Mouse (Mus musculus): Measurements from ENCODE around the gene Lhx2. TPM values are rescaled to one million over a fixed set of nuclear protein-coding genes. Genes with fewer than 3 reads are reported as not detected.

The Lhx2 gene
- polyA plus RNA-seq, 1 experiment = 2.5 TPM

DNA sequence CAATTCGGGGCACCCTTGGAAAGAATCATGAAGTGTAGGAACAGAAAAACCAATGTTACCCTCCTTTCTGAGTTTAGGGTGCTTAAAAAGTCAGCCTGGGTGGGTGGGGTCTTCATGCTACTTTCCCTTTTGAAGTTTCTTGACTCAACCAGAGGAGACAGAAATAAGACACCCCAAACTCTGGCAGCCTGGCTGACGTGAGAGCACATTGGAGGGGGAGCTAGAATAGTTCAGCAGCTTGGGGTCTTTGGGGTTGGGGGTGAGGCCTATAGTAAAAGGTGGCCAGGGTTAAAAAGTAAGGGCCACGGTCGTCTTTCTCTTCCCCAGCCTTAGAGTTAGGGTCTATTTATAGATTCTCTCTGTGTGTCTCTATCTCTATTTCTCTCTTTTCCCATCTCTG, 14.6 kb downstream of the Lhx2 start:
- no peaks in the 10 kb centered on the region for H3K36me3 ChIP-seq (ENCODE audit: control insufficient read depth, insufficient read depth, low read length)
- TF ChIP-seq CTCF (IDR thresholded peaks at IDR 0.05; ENCODE audit: borderline replicate concordance, control insufficient read depth, extremely low read depth, insufficient read depth, low read length, poor library complexity) (no peak), POLR2A (IDR thresholded peaks at IDR 0.05; ENCODE audit: control insufficient read depth, extremely low read depth, insufficient read depth, low read length, poor library complexity) (no peak)
- no peak for DNase-seq
- peaks cover 19% of the 10 kb centered on the region for H3K4me1 ChIP-seq (replicated peaks; ENCODE audit: control insufficient read depth, insufficient read depth, low read length)
- peaks cover 65% of the 10 kb centered on the region for H3K27me3 ChIP-seq (ENCODE audit: control insufficient read depth, insufficient read depth, low read length)
- WGBS = 39% methylated on average over 4 of the region's 4 CpGs
- H3K27ac ChIP-seq (ENCODE audit: control insufficient read depth, insufficient read depth, low read length) = no peak overlapping the region
- no peak overlapping the region for H3K4me3 ChIP-seq (ENCODE audit: control insufficient read depth, insufficient read depth, low read length)

DNA sequence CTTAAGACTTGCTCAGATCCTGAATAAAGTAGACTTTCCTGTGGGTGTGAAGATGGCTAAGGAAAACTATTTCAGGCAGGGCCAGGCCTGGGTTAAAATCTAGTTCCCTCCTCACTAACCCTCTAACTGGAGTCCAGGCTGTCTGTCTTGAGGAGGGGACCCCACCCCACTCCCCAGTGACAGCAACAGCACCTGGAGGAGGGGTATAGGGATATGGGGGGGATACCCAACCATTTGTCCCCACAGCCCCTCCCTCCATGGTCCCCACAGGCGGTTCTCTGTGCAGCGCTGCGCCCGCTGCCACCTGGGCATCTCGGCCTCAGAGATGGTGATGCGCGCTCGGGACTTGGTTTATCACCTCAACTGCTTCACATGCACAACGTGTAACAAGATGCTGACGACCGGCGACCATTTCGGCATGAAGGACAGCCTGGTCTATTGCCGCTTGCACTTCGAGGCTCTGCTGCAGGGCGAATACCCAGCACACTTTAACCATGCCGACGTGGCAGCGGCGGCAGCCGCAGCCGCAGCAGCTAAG, 15.2 kb downstream of the Lhx2 start:
- no peak for DNase-seq
- Histone ChIP-seq H3K36me3 (ENCODE audit: control insufficient read depth, insufficient read depth, low read length) (no peaks in the 10 kb centered on the region), H3K4me3 (ENCODE audit: control insufficient read depth, insufficient read depth, low read length) (no peak overlapping the region), H3K4me1 (replicated peaks; ENCODE audit: control insufficient read depth, insufficient read depth, low read length) (peaks cover 19% of the 10 kb centered on the region), H3K27me3 (ENCODE audit: control insufficient read depth, insufficient read depth, low read length) (peaks cover 63% of the 10 kb centered on the region), H3K27ac (ENCODE audit: control insufficient read depth, insufficient read depth, low read length) (no peak overlapping the region)
- TF ChIP-seq CTCF (IDR thresholded peaks at IDR 0.05; ENCODE audit: borderline replicate concordance, control insufficient read depth, extremely low read depth, insufficient read depth, low read length, poor library complexity) (no peak), POLR2A (IDR thresholded peaks at IDR 0.05; ENCODE audit: control insufficient read depth, extremely low read depth, insufficient read depth, low read length, poor library complexity) (no peak)
- WGBS = 9% methylated on average over 22 of the region's 22 CpGs

DNA sequence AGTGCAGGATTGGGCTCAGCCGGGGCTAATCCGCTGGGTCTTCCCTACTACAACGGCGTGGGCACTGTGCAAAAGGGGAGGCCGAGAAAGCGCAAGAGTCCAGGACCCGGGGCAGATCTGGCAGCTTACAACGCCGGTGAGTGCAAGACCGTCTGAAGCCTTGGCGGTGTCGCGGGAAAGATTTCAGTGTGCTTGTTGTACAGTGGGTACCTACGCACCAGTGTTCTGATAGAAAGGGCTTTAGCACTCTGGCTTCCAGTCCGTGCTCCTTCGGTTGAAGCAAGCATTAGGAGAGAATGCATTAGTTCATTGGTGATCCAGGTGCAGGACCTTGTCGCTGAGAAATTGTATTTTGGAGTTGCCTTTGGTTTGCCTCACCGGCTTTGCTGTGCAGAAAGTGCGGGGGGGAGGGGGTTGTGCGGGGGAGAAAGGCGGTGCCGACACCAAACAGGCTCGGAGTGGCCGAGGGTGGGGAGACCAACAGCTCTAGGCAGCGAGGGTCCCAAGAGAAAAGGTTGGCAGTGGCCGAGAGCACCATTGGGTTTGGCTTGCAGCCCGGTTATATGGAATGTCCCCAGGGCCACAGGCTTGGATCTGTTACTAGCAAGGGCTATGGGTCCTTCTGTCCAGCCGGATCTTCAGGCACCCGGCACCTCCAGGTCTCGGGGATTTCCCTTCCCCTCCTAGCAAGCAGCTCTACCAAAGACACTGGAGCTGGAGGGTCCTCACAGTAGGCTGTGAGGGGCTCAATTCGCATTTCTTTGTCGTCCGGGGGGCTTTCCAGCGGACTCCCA, 15.8 kb downstream of the Lhx2 start:
- H3K27me3 ChIP-seq (ENCODE audit: control insufficient read depth, insufficient read depth, low read length) = peaks cover 62% of the 10 kb centered on the region

DNA sequence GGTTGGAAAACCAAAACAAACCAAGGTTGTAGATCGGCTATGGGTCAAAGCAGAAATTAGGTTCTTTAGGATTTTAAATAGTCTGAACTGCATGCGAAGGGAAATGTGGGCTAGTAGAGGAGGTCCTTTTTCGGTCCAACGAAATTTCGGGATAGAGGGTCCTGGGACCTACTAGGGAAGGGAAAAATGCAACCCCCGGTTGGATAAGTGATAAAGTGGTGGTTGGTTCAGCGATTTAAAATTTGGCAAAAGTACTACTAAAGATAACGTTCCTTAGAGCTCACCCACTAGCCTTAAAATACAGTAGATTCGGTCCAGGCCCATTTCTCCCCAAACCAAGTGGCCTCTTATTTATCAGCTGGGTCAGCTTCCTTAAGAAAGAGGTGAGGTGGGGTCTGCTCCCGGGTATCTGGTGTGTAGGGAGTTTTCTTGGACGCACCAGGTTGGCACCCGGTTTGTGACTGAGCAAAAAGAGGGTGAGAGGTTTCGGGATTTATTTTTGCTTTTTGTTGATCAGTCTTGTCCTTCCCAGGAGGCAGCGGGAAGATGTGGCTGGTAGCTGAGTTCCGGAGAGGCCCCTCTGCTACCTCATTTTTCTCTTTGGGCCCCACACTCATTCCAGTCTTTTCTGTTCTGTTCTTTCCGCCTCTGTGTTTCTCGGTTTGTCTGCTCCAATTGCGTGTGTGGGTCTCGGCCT, 16.8 kb downstream of the Lhx2 start:
- TF ChIP-seq CTCF (IDR thresholded peaks at IDR 0.05; ENCODE audit: borderline replicate concordance, control insufficient read depth, extremely low read depth, insufficient read depth, low read length, poor library complexity) (no peak), POLR2A (IDR thresholded peaks at IDR 0.05; ENCODE audit: control insufficient read depth, extremely low read depth, insufficient read depth, low read length, poor library complexity) (no peak)
- H3K4me1 ChIP-seq (replicated peaks; ENCODE audit: control insufficient read depth, insufficient read depth, low read length) = peaks cover 13% of the 10 kb centered on the region
- no peak overlapping the region for H3K27ac ChIP-seq (ENCODE audit: control insufficient read depth, insufficient read depth, low read length)
- peaks cover 67% of the 10 kb centered on the region for H3K27me3 ChIP-seq (ENCODE audit: control insufficient read depth, insufficient read depth, low read length)
- H3K4me3 ChIP-seq (ENCODE audit: control insufficient read depth, insufficient read depth, low read length) = no peak overlapping the region
- H3K36me3 ChIP-seq (ENCODE audit: control insufficient read depth, insufficient read depth, low read length) = no peaks in the 10 kb centered on the region
- WGBS = 7% methylated on average over 19 of the region's 19 CpGs
- DNase-seq = no peak

More for the DNA sequence above, 15.8 kb downstream of the Lhx2 start:
- no peak overlapping the region for H3K27ac ChIP-seq (ENCODE audit: control insufficient read depth, insufficient read depth, low read length)
- no peak for DNase-seq
- H3K4me1 ChIP-seq (replicated peaks; ENCODE audit: control insufficient read depth, insufficient read depth, low read length) = peaks cover 19% of the 10 kb centered on the region
- WGBS = 5% methylated on average over 34 of the region's 34 CpGs
- no peak for TF ChIP-seq CTCF (IDR thresholded peaks at IDR 0.05; ENCODE audit: borderline replicate concordance, control insufficient read depth, extremely low read depth, insufficient read depth, low read length, poor library complexity)
- TF ChIP-seq POLR2A (IDR thresholded peaks at IDR 0.05; ENCODE audit: control insufficient read depth, extremely low read depth, insufficient read depth, low read length, poor library complexity) = no peak
- no peaks in the 10 kb centered on the region for H3K36me3 ChIP-seq (ENCODE audit: control insufficient read depth, insufficient read depth, low read length)
- no peak overlapping the region for H3K4me3 ChIP-seq (ENCODE audit: control insufficient read depth, insufficient read depth, low read length)

DNA sequence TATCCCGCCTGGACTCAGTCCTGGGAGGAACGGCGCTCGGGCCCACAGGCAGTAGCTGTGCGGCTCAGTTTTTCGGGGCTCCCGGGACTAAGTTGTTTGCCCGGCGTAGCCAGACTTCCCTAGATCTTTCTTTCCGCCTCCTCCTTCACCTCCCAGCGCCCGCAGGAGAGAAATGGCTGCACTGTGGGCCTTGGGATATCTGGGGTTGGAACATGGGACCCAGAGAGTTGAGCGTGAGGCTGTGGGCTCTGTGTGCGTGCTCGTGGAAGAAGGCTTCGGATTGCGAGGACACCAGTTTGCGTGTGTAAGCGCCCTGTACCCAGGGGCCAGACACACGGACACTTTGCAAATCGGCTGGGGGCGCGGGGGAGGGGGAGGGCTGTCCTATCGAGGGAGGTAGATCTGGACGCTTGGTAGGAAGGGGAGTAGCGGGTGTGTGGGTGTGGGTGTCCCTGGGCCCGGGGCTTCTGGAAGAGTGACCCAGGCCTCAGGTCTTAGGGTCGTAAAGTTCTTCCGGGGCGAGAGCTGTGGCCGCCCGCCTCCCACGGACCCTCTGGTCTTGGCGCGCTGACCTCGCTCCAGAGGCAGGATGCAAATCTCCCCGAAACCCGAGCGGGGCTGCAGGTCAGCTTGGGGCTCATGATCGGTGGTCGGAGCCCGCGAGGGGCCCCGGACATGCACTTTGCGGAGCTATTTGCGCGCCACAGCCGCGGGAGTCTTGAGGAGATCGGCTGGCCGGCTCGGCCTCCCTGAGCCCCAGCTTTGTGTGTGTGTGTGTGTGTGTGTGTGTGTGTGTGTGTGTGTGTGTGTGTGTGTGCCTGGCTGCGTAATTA, 17.6 kb downstream of the Lhx2 start:
- no peak for DNase-seq
- Histone ChIP-seq H3K4me3 (ENCODE audit: control insufficient read depth, insufficient read depth, low read length) (no peak overlapping the region), H3K4me1 (replicated peaks; ENCODE audit: control insufficient read depth, insufficient read depth, low read length) (peaks cover 6% of the 10 kb centered on the region), H3K36me3 (ENCODE audit: control insufficient read depth, insufficient read depth, low read length) (no peaks in the 10 kb centered on the region), H3K27ac (ENCODE audit: control insufficient read depth, insufficient read depth, low read length) (no peak overlapping the region), H3K27me3 (ENCODE audit: control insufficient read depth, insufficient read depth, low read length) (peaks cover 66% of the 10 kb centered on the region)
- WGBS = 5% methylated on average over 53 of the region's 53 CpGs
- TF ChIP-seq POLR2A (IDR thresholded peaks at IDR 0.05; ENCODE audit: control insufficient read depth, extremely low read depth, insufficient read depth, low read length, poor library complexity) (no peak), CTCF (IDR thresholded peaks at IDR 0.05; ENCODE audit: borderline replicate concordance, control insufficient read depth, extremely low read depth, insufficient read depth, low read length, poor library complexity) (no peak)
